Mouse (Mus musculus) splenic B cell, adult 2 months (primary cell): Measurements from ENCODE around the gene Gls2.

Experiments used
- DNase-seq: peaks from one replicate; pipeline ENCODE4 v3.0.0-alpha.2; 2011; ENCODE audit warnings: low read depth, low spot score
- H3K27me3 ChIP-seq: 2 replicates; pipeline ENCODE4 v1.6.1; 2012; ENCODE audit warnings: mild to moderate bottlenecking, low read length, moderate library complexity, mixed read lengths; ENCODE audit not compliant: control insufficient read depth, poor library complexity, insufficient read depth, severe bottlenecking
- H3K36me3 ChIP-seq: 2 replicates; pipeline ENCODE4 v1.6.1; 2012; ENCODE audit warnings: mild to moderate bottlenecking, low read length, moderate library complexity, mixed read lengths; ENCODE audit not compliant: control insufficient read depth, poor library complexity, insufficient read depth, severe bottlenecking

The Gls2 gene

GRCm38 (mm10) chr10:128236321-128236720 is 42.1 kb downstream of the Gls2 start:
- H3K27me3 ChIP-seq = no peaks in the 10 kb centered on the region
- DNase-seq = no peak
- H3K36me3 ChIP-seq = no peaks in the 10 kb centered on the region

GRCm38 (mm10) chr10:128237807-128238480 is 43.7 kb downstream of the Gls2 start:
- no peak for DNase-seq
- H3K27me3 ChIP-seq = no peaks in the 10 kb centered on the region
- no peaks in the 10 kb centered on the region for H3K36me3 ChIP-seq

- no peak for DNase-seq
- H3K36me3 ChIP-seq = no peaks in the 10 kb centered on the region
These were observed 44.9 kb downstream of the Gls2 start for GRCm38 (mm10) chr10:128239140-128239539.

GRCm38 (mm10) chr10:128240131-128240530 is 45.9 kb downstream of the Gls2 start:
- Histone ChIP-seq H3K36me3 (no peaks in the 10 kb centered on the region), H3K27me3 (no peaks in the 10 kb centered on the region)
- DNase-seq = no peak

More at GRCm38 (mm10) chr10:128239140-128239539, 44.9 kb downstream of the Gls2 start:
- H3K27me3 ChIP-seq = no peaks in the 10 kb centered on the region

GRCm38 (mm10) chr10:128243252-128243651 is 49.0 kb downstream of the Gls2 start:
- H3K36me3 ChIP-seq = peaks cover 9% of the 10 kb centered on the region
- no peak for DNase-seq

GRCm38 (mm10) chr10:128244121-128244520 is 49.9 kb downstream of the Gls2 start:
- Histone ChIP-seq H3K36me3 (peaks cover 9% of the 10 kb centered on the region), H3K27me3 (no peaks in the 10 kb centered on the region)
- DNase-seq = no peak

More at GRCm38 (mm10) chr10:128243252-128243651, 49.0 kb downstream of the Gls2 start:
- no peaks in the 10 kb centered on the region for H3K27me3 ChIP-seq

- DNase-seq = no peak
- Histone ChIP-seq H3K27me3 (no peaks in the 10 kb centered on the region), H3K36me3 (peaks cover 12% of the 10 kb centered on the region)
These were observed 52.9 kb downstream of the Gls2 start for GRCm38 (mm10) chr10:128247020-128247732.

- peaks cover 14% of the 10 kb centered on the region for H3K36me3 ChIP-seq
- no peaks in the 10 kb centered on the region for H3K27me3 ChIP-seq
- no peak for DNase-seq
These were observed 56.3 kb downstream of the Gls2 start for GRCm38 (mm10) chr10:128250565-128250964.

GRCm38 (mm10) chr10:128253677-128254255 is 59.5 kb downstream of the Gls2 start, which contains the start of gene Apon:
TSS of gene Apon (plus strand) at chr10:128254096.
- DNase-seq = no peak
- Histone ChIP-seq H3K27me3 (no peaks in the 10 kb centered on the region), H3K36me3 (peaks cover 5% of the 10 kb centered on the region; the same call in 1 of the 2 replicates)

GRCm38 (mm10) chr10:128255925-128256324 is 61.7 kb downstream of the Gls2 start:
- Histone ChIP-seq H3K36me3 (peaks cover 5% of the 10 kb centered on the region; the same call in 1 of the 2 replicates), H3K27me3 (no peaks in the 10 kb centered on the region)
- no peak for DNase-seq

GRCm38 (mm10) chr10:128256328-128256727 is 62.1 kb downstream of the Gls2 start:
- DNase-seq = no peak
- Histone ChIP-seq H3K27me3 (no peaks in the 10 kb centered on the region), H3K36me3 (peaks cover 5% of the 10 kb centered on the region; the same call in 1 of the 2 replicates)

- peak; percentile 74 for DNase-seq
These were observed 64.7 kb downstream of the Gls2 start for GRCm38 (mm10) chr10:128258953-128259352.

More at GRCm38 (mm10) chr10:128258953-128259352, 64.7 kb downstream of the Gls2 start:
- no peaks in the 10 kb centered on the region for H3K36me3 ChIP-seq
- H3K27me3 ChIP-seq = no peaks in the 10 kb centered on the region
